Mouse (Mus musculus) stomach, embryonic 15.5 days (tissue): ENCODE measurements at regions not wholly inside any gene's neighbourhood (a gene's known extent, or its start where the extent isn't known, plus 50 kb on each side); places are given as distances from the start of the nearest gene placed in this dataset.
A peak's percentile ranks its signal among the peaks of the same experiment; 100 is the strongest.

Experiments
- ATAC-seq: fragments of 200-750 bp; cut with Nextera tagmentation; 2 replicates; pipeline ENCODE4 v1.8.0; 2017; ENCODE audit warnings: low read depth, moderate number of reproducible peaks, moderate TSS enrichment; ENCODE audit not compliant: insufficient read depth, low FRiP score
- H3K27ac ChIP-seq: fragments of 300-500 bp; sonication (generic); 2 replicates; pipeline ENCODE4 v1.5.1; 2015; ENCODE audit warnings: mild to moderate bottlenecking, inconsistent platforms
- H3K27me3 ChIP-seq: fragments of 300-500 bp; sonication (generic); replicated peaks from 2 replicates; pipeline ENCODE4 v1.6.1; 2015; ENCODE audit warnings: inconsistent platforms
- H3K36me3 ChIP-seq: fragments of 300-500 bp; sonication (generic); 2 replicates; pipeline ENCODE4 v1.6.1; 2015; ENCODE audit warnings: inconsistent platforms
- H3K4me1 ChIP-seq: fragments of 300-500 bp; sonication (generic); 2 replicates; pipeline ENCODE4 v1.6.1; 2015; ENCODE audit warnings: inconsistent platforms
- H3K4me2 ChIP-seq: fragments of 300-500 bp; sonication (generic); 2 replicates; pipeline ENCODE4 v1.6.1; 2015; ENCODE audit warnings: mild to moderate bottlenecking, inconsistent platforms
- H3K4me3 ChIP-seq: fragments of 300-500 bp; sonication (generic); replicated peaks from 2 replicates; pipeline ENCODE4 v1.5.1; 2015; ENCODE audit warnings: inconsistent platforms
- H3K9ac ChIP-seq: fragments of 300-500 bp; sonication (generic); 2 replicates; pipeline ENCODE4 v1.6.1; 2015; ENCODE audit warnings: inconsistent platforms
- H3K9me3 ChIP-seq: fragments of 300-500 bp; sonication (generic); 2 replicates; pipeline ENCODE4 v1.6.1; 2016; ENCODE audit warnings: inconsistent platforms
- WGBS: fragments of 180-500 bp; shearing (Covaris S2); methylation state at CpG from one replicate; pipeline ENCODE4 v1.1.7; 2015; 5-methylcytosine and 5-hydroxymethylcytosine counted together

DNA sequence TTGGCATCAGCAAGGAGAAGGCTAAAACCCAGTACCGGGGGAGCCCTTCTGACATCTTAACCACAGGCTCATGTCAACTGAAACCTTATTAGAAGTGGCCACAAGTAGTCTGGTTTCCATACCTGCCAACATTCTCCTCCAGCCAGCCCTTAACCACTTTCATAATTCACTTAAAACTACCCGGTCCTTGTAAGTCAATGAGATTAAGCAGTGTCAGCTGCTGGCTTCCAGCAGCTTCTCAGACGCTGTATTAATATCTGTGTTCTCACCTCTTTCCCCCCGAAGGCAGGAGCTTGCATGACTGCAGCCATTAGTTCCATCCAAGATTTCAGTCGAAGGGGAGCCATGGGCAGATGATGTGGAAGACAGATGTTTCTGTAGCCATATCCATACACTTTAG is 530.6 kb upstream of the Nrp1 start:
- no peak overlapping the region for H3K27ac ChIP-seq
- WGBS = 54% methylated on average over 5 of the region's 5 CpGs
- ATAC-seq = no peak

DNA sequence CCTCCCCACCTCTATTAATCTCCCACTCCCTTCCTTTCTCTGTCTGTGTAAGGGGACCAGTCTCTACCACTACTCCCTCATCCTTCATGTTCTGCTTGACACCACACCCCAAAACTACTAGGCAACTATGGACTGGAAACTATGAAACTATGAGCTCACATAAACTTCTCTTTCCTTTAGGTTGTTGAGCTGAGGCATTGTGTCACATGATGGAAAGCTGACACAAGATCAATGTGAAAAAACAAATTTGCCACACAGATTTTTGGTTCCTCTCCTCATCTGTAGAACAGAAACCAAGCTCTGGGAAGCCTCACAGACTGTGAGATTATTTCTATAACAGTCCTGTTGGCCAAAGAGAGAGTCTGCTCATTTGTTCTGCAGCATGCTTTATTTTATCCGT is 528.7 kb upstream of the Nrp1 start:
- Histone ChIP-seq H3K9me3 (no peaks in the 10 kb centered on the region), H3K27ac (no peak overlapping the region)

More for the DNA sequence above, 530.6 kb upstream of the Nrp1 start:
- Histone ChIP-seq H3K36me3 (no peaks in the 10 kb centered on the region), H3K4me3 (no peak overlapping the region), H3K9me3 (no peaks in the 10 kb centered on the region), H3K27me3 (no peaks in the 10 kb centered on the region), H3K4me1 (no peaks in the 10 kb centered on the region), H3K9ac (no peak overlapping the region), H3K4me2 (no peak overlapping the region)

DNA sequence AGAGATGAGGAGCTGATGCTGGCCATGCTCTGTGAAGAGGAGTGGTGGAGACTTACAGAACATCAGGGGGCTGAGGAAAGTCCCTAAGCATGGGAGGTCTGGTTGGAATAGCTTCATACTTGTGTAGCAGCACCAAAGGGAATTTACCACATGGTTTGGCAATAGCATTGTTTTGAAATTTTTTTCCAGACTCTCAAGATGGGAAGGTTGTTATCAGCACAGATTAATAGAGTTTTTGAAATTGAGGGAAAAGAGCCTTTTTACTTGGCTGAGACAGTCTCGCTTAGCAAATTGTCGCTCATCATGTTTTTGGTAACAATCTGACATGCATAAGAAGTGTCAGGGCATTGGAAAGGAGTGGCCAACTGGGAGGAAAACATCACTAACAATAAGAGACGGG is 524.4 kb upstream of the Nrp1 start:
- no peak overlapping the region for H3K9ac ChIP-seq
- H3K4me3 ChIP-seq = no peak overlapping the region
- no peaks in the 10 kb centered on the region for H3K9me3 ChIP-seq
- WGBS = 56% methylated on average over 3 of the region's 3 CpGs
- H3K4me2 ChIP-seq = no peak overlapping the region
- H3K27me3 ChIP-seq = no peaks in the 10 kb centered on the region
- no peak overlapping the region for H3K27ac ChIP-seq
- H3K4me1 ChIP-seq = no peaks in the 10 kb centered on the region
- no peaks in the 10 kb centered on the region for H3K36me3 ChIP-seq
- no peak for ATAC-seq

More for the DNA sequence above, 528.7 kb upstream of the Nrp1 start:
- Histone ChIP-seq H3K4me2 (no peak overlapping the region), H3K9ac (no peak overlapping the region), H3K4me3 (no peak overlapping the region), H3K4me1 (no peaks in the 10 kb centered on the region), H3K36me3 (no peaks in the 10 kb centered on the region), H3K27me3 (no peaks in the 10 kb centered on the region)
- no peak for ATAC-seq
- WGBS = 64% methylated on average over 1 of the region's 1 CpGs

DNA sequence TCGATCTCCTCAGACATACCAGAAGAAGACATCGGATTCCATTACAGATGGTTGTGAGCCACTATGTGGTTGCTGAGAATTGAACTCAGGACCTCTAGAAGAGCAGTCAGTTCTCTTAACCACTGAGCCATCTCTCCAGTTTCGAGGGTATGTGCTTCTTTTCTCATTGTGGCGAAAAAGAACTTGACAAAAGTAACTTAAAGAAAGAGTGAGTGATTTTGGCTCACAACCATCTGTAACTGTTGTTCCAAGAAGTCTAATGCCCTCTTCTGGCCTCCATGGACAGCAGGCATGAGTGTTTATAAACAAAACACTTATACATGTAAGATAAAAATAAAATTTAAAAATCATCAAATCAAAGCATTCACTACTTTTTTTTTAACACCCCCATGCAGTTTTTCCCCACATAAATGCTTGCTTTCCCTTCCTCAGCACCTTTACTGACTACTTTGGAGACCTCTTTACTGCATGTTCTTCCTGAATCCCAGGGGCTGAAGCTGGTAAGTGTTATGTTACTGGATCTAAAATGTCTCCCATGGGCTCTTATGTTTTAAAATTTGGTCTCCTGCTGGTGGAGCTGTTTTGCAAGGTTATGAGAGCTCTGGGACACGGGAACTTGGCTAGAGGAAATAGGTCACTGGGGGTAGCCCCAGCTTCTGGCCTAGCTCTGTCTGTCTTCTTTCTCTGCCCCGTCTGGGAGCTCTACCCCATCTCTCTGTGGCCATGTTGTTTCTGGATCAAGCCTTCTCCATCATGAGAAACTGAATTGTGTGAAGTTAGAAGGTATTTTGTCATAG is 521.8 kb upstream of the Nrp1 start:
- Histone ChIP-seq H3K4me3 (no peak overlapping the region), H3K9me3 (no peaks in the 10 kb centered on the region), H3K36me3 (no peaks in the 10 kb centered on the region), H3K27ac (no peak overlapping the region), H3K4me2 (no peak overlapping the region), H3K27me3 (no peaks in the 10 kb centered on the region), H3K4me1 (no peaks in the 10 kb centered on the region), H3K9ac (no peak overlapping the region)
- WGBS = 79% methylated on average over 6 of the region's 6 CpGs
- no peak for ATAC-seq

DNA sequence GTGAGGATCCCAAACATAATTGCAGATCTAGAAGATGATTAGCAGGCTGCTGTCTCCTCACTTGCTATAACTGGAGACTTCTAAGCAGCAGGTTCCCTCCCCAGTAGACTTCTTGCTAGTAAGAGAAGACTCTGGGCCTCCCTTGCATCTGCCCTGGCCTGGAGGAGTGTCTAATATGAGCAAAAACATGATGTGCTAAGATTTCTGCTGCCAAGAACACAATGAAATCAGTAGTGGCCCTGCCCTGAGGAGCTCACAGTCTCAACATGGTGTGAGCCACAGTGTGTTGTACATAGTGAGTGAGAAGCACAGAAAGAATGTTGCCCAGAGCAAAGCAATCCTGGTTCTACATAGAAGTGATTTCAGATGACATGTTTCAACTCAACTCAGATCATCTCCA is 520.1 kb upstream of the Nrp1 start:
- H3K9me3 ChIP-seq = no peaks in the 10 kb centered on the region
- no peak overlapping the region for H3K27ac ChIP-seq
- H3K9ac ChIP-seq = no peak overlapping the region
- no peak overlapping the region for H3K4me2 ChIP-seq
- H3K4me3 ChIP-seq = no peak overlapping the region
- H3K27me3 ChIP-seq = no peaks in the 10 kb centered on the region
- H3K36me3 ChIP-seq = no peaks in the 10 kb centered on the region
- no peak for ATAC-seq
- no peaks in the 10 kb centered on the region for H3K4me1 ChIP-seq

DNA sequence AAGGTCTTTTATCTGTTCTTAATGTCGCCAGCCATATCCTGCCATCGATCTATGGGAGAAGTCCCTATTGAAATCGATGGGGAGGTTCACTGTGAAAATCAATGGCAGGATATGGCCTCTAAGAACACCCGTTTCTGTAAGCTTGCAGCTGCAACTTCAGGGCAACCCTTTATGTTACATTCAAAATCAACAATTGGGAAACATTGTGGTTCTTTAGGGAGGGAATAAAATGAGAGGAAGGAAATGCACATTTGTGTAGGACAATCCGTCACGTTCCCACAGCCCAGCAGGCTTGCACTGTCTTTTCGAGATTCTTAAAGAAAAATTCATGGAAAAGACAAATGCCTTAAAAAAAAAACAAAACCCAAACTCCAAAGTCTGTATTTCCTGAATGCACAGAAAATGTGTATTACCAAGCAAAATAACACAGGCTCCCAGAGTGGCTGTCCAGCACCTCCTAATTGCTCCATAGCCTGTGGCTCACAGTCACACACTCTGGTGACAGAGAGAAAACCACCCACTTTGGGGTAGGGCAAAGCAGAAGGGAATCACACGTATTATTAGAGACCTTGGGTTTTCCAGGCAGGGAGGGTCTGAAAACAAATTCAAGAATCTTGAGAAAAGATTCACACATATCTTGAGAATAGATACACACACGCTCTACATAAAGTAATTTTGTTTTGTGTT is 510.9 kb upstream of the Nrp1 start:
- H3K4me1 ChIP-seq = no peaks in the 10 kb centered on the region
- no peaks in the 10 kb centered on the region for H3K36me3 ChIP-seq
- no peak overlapping the region for H3K4me2 ChIP-seq
- no peaks in the 10 kb centered on the region for H3K27me3 ChIP-seq
- no peaks in the 10 kb centered on the region for H3K9me3 ChIP-seq
- WGBS = 61% methylated on average over 9 of the region's 9 CpGs
- no peak overlapping the region for H3K9ac ChIP-seq
- H3K4me3 ChIP-seq = no peak overlapping the region
- H3K27ac ChIP-seq = no peak overlapping the region
- no peak for ATAC-seq

DNA sequence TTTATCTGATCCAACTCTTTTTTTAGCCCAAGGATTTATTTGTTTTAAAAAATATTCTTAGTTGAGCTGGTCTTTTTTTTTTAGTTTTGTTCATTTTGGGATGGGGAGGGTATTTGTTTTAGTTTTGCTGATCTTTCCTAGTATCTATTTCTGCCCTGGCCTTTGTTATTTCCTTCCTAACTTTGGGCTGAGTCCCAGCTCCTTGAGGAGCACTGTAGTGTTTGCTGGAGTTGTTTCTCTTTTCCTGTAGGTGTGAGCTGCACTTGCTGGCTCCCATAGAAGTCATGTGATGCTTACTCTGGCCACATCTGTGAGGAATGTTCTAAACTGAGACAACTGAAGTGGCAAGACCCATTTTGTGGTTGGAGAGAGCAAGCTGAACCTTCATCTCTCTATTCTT is 508.5 kb upstream of the Nrp1 start:
- Histone ChIP-seq H3K4me2 (no peak overlapping the region), H3K36me3 (no peaks in the 10 kb centered on the region), H3K4me1 (no peaks in the 10 kb centered on the region), H3K27ac (no peak overlapping the region), H3K27me3 (no peaks in the 10 kb centered on the region), H3K4me3 (no peak overlapping the region), H3K9me3 (no peaks in the 10 kb centered on the region), H3K9ac (no peak overlapping the region)
- no peak for ATAC-seq

DNA sequence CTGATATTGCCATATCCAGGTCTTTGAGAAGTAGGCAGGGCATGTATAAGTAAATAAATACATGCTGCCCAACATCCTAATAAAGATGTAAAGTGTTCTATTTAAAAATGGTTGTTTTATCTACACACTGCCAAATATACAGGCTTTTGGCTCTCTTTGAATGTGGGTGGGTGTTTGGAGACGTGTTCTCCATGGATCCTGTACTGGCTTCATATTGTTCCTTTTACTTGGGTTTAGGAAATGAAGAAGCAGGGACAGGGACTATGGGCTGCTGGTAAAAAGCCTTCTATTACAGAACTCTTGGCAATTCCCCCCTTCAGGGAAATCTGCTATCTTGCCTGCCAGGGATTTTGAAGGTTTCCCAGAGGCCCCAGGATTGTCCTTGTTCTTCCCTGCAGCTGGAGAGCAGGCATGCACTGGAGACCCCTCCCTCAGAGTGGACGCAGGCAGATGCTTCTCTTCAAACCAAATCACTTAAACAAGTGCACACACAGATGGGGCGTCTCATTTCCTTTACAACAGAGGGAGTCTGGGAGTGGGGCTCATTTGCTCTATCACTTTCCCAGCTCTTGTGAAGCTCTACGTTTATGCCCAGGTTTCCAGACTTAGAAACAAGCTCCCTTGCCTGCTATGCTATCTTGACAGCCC is 502.6 kb upstream of the Nrp1 start:
- ATAC-seq = peak; percentile 73; the same call in 1 of the 2 replicates
- 18% methylated on average over 4 of the region's 4 CpGs for WGBS

DNA sequence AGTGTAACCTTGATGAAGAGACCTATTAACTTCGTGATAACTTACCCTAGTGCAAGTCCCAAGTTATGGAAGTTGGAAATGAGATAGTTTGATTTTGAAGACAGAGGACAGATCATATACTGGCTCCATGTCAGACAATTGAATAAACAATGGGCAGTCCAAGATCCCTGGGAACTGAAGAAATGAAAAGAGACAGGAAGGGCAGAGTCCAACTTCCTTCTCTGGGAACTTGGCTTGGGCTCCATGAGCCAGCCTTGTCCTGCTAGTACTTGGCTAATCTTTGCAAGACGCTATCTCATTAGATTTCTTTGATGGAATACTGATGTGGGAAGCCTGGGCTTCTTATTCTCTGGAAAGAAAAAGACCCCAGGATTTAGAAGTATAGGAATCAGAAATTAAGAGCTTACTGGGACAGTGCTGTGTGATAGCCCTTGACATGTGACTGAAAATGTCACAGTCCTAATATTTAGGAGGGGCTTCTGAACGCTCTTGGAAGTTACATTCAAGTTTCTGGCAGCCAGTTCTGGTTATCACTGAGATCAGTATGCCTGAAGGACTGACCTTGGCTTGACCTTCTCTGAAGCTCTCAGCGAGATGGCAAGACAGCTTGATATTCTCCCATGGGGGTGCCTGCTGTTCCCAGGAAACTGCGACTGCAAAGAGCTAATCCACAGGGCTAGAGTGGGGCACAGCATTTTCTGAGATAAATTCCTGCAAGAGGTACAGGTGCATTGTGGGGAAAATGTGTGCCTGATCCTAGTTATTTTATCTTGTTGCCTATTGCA is 501.9 kb upstream of the Nrp1 start:
- Histone ChIP-seq H3K4me1 (no peaks in the 10 kb centered on the region), H3K4me2 (no peak overlapping the region), H3K9me3 (no peaks in the 10 kb centered on the region), H3K36me3 (no peaks in the 10 kb centered on the region), H3K27ac (peak overlapping the region; percentile 21), H3K4me3 (no peak overlapping the region), H3K9ac (no peak overlapping the region), H3K27me3 (no peaks in the 10 kb centered on the region)
- 31% methylated on average over 5 of the region's 5 CpGs for WGBS
- ATAC-seq = no peak; the same call in 1 of the 2 replicates

More for the DNA sequence above, 502.6 kb upstream of the Nrp1 start:
- Histone ChIP-seq H3K4me2 (no peak overlapping the region), H3K27ac (peak overlapping the region; percentile 21), H3K27me3 (no peaks in the 10 kb centered on the region), H3K9ac (no peak overlapping the region), H3K4me3 (no peak overlapping the region), H3K9me3 (no peaks in the 10 kb centered on the region), H3K4me1 (no peaks in the 10 kb centered on the region), H3K36me3 (no peaks in the 10 kb centered on the region)

DNA sequence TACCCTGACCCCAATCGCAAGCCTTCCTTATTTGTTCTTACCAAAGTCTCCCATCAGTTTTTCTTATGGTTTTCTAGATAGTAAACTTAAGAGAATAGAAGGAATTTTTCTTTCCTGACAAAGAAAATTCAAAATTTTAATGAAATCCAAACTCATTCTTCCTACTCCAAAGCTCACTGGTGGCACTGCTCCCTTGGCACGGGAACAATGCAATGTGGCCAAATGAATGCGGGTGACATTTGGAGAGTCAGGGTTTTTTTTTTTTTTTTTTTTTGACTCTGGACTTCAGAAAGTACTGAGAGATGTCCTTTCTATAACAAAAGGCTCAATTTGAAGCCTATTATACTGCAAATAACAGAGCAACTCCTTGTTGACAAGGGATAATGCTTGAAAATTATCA is 499.4 kb upstream of the Nrp1 start:
- Histone ChIP-seq H3K27me3 (no peaks in the 10 kb centered on the region), H3K36me3 (no peaks in the 10 kb centered on the region), H3K9me3 (no peaks in the 10 kb centered on the region), H3K4me2 (no peak overlapping the region), H3K4me3 (no peak overlapping the region), H3K4me1 (no peaks in the 10 kb centered on the region), H3K27ac (no peak overlapping the region), H3K9ac (no peak overlapping the region)
- ATAC-seq = no peak
- 85% methylated on average over 3 of the region's 3 CpGs for WGBS

DNA sequence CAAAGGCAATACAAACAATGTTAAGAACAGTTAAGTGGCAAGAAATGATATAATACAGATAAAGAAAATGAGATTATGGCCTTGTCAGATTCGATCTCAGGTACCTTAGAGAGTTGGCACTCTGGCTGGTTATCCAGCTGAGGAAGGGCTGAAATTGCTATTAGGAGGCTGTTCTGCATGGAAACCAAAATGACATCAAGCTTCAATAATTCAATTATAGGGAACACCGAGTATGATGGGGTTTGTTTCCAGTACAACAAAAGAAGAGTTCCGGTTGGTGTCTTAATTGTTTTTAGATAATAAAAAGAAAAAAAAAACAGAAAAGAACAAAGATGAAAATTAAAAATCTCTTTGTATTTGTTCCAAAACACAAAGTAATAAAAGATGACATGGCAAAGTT is 498.0 kb upstream of the Nrp1 start:
- Histone ChIP-seq H3K4me1 (no peaks in the 10 kb centered on the region), H3K36me3 (no peaks in the 10 kb centered on the region), H3K9me3 (no peaks in the 10 kb centered on the region), H3K27ac (no peak overlapping the region), H3K27me3 (no peaks in the 10 kb centered on the region), H3K9ac (no peak overlapping the region), H3K4me2 (no peak overlapping the region), H3K4me3 (no peak overlapping the region)
- ATAC-seq = no peak
- WGBS = 79% methylated on average over 3 of the region's 3 CpGs

DNA sequence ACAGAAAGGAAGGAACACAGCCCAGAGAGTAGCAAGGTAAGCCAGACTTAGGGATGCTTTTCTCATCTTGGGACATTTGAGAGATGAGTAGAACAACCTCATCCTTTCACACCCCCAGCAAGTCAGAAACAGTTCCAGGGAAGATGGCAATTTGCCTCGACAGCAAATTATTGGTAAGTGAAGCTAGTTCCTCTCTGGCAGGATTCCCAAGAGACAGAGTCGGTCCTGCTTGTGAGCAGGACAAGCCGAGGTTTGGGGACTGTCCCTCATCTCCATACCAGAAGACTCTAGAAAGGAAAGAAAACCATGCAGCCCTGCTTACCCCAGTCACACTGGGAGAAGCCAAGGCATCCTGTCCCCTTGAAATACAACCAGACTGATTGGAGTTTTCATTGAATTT is 497.5 kb upstream of the Nrp1 start:
- no peak for ATAC-seq

More for the DNA sequence above, 497.5 kb upstream of the Nrp1 start:
- Histone ChIP-seq H3K4me3 (no peak overlapping the region), H3K9me3 (no peaks in the 10 kb centered on the region), H3K27me3 (no peaks in the 10 kb centered on the region), H3K36me3 (no peaks in the 10 kb centered on the region), H3K9ac (no peak overlapping the region), H3K4me2 (no peak overlapping the region), H3K27ac (no peak overlapping the region), H3K4me1 (no peaks in the 10 kb centered on the region)
- WGBS = 40% methylated on average over 3 of the region's 3 CpGs
